Mouse (Mus musculus) T-cell, adult 2 months (primary cell): Measurements from ENCODE around the gene Fut2.

Experiments
- DNase-seq: peaks from one replicate; pipeline ENCODE4 v3.0.0; 2022; ENCODE audit warnings: low spot score

The Fut2 gene

GRCm38 (mm10) chr7:45702809-45703520 lies 36.8 kb upstream of the Fut2 start:
- no peak for DNase-seq

GRCm38 (mm10) chr7:45702316-45702715 lies 36.1 kb upstream of the Fut2 start:
- DNase-seq, result no peak

- DNase-seq, result no peak
These were observed 35.4 kb upstream of the Fut2 start for GRCm38 (mm10) chr7:45701607-45702006.

GRCm38 (mm10) chr7:45701072-45701471 lies 34.9 kb upstream of the Fut2 start:
- DNase-seq, result no peak

- peak; percentile 70 for DNase-seq
These were observed 34.3 kb upstream of the Fut2 start for GRCm38 (mm10) chr7:45700301-45701015.

- no peak for DNase-seq
These were observed 33.4 kb upstream of the Fut2 start, which contains the start of gene Car11 for GRCm38 (mm10) chr7:45699523-45700141. Gene Car11, plus strand, starts transcription at chr7:45699843.

GRCm38 (mm10) chr7:45697894-45698293 lies 31.7 kb upstream of the Fut2 start:
- DNase-seq, result no peak

- peak; percentile 71 for DNase-seq
These were observed 28.9 kb upstream of the Fut2 start for GRCm38 (mm10) chr7:45695098-45695497.

GRCm38 (mm10) chr7:45693921-45694591 lies 27.9 kb upstream of the Fut2 start, which contains the start of gene Sec1:
Gene Sec1, minus strand, starts transcription at chr7:45694402.
- DNase-seq, result no peak

- DNase-seq, result no peak
These were observed 26.2 kb upstream of the Fut2 start for GRCm38 (mm10) chr7:45692364-45692763.

GRCm38 (mm10) chr7:45689800-45690199 lies 23.6 kb upstream of the Fut2 start:
- no peak for DNase-seq

- DNase-seq, result no peak
These were observed 22.9 kb upstream of the Fut2 start for GRCm38 (mm10) chr7:45689099-45689498.

- no peak for DNase-seq
These were observed 20.6 kb upstream of the Fut2 start for GRCm38 (mm10) chr7:45686841-45687240.

- no peak for DNase-seq
These were observed 19.6 kb upstream of the Fut2 start for GRCm38 (mm10) chr7:45685811-45686210.

GRCm38 (mm10) chr7:45683396-45684050 lies 17.3 kb upstream of the Fut2 start, which contains the start of gene Ntn5:
Gene Ntn5, plus strand, starts transcription at chr7:45684022.
- peak; percentile 47 for DNase-seq

- DNase-seq, result peak; percentile 78
These were observed 16.2 kb upstream of the Fut2 start for GRCm38 (mm10) chr7:45682144-45683126.

GRCm38 (mm10) chr7:45681046-45681736 lies 15.0 kb upstream of the Fut2 start:
- no peak for DNase-seq

GRCm38 (mm10) chr7:45679966-45680621 lies 13.9 kb upstream of the Fut2 start:
- DNase-seq, result no peak

- DNase-seq, result no peak
These were observed 12.3 kb upstream of the Fut2 start for GRCm38 (mm10) chr7:45678513-45678912.
